Mouse (Mus musculus) embryonic fibroblast, embryonic 13.5 days (primary cell): Measurements from ENCODE around the gene Smoc1.

ENCODE experiments used
- CTCF ChIP-seq: IDR thresholded peaks from 2 replicates; pipeline ENCODE4 v1.5.1; 2011; ENCODE audit warnings: mild to moderate bottlenecking, control low read depth, low read length, moderate library complexity, borderline replicate concordance; ENCODE audit not compliant: insufficient read depth
- POLR2A ChIP-seq: IDR thresholded peaks from 2 replicates; pipeline ENCODE4 v1.6.1; 2011; ENCODE audit warnings: low read depth, mild to moderate bottlenecking, control low read depth, low read length, moderate library complexity

- TF ChIP-seq CTCF (no peak), POLR2A (no peak)
These were observed 40.0 kb upstream of the Smoc1 start for GRCm38 (mm10) chr12:80986628-80987027.
